Mouse (Mus musculus): ENCODE measurements around the gene Umad1.
A peak's percentile ranks its signal among the peaks of the same experiment; 100 is the strongest.

The Umad1 gene

GRCm38 (mm10) chr6:8416802-8417569, 157.9 kb downstream of the Umad1 start:
- no peak for DNase-seq (ENCODE audit: low spot score in 2 of 2)

- no peak for DNase-seq (ENCODE audit: low spot score in 2 of 2)
Observed at GRCm38 (mm10) chr6:8419485-8420186, 160.5 kb downstream of the Umad1 start.

GRCm38 (mm10) chr6:8420187-8420503, 161.1 kb downstream of the Umad1 start:
- DNase-seq (ENCODE audit: low spot score in 2 of 2), result no peak

GRCm38 (mm10) chr6:8421421-8421820, 162.3 kb downstream of the Umad1 start:
- DNase-seq (ENCODE audit: low spot score in 2 of 2), result no peak

GRCm38 (mm10) chr6:8421959-8422581, 163.0 kb downstream of the Umad1 start:
- peak; percentile 49 to 69 for DNase-seq (ENCODE audit: low spot score in 2 of 2)

GRCm38 (mm10) chr6:8423142-8423541, 164.1 kb downstream of the Umad1 start:
- no peak for DNase-seq (ENCODE audit: low spot score in 2 of 2)

- no peak for DNase-seq (ENCODE audit: low spot score in 2 of 2)
Observed at GRCm38 (mm10) chr6:8427692-8428091, 168.6 kb downstream of the Umad1 start.

GRCm38 (mm10) chr6:8430610-8431234, 171.6 kb downstream of the Umad1 start:
- no peak for DNase-seq (ENCODE audit: low spot score in 2 of 2)

- DNase-seq (ENCODE audit: low spot score in 2 of 2), result no peak
Observed at GRCm38 (mm10) chr6:8433179-8433578, 174.1 kb downstream of the Umad1 start.

- DNase-seq (ENCODE audit: low spot score in 2 of 2), result no peak
Observed at GRCm38 (mm10) chr6:8437937-8438336, 178.8 kb downstream of the Umad1 start.

- DNase-seq (ENCODE audit: low spot score in 2 of 2), result no peak
Observed at GRCm38 (mm10) chr6:8441814-8442213, 182.7 kb downstream of the Umad1 start.

- peak; percentile 42 to 47 for DNase-seq (ENCODE audit: low spot score in 2 of 2)
Observed at GRCm38 (mm10) chr6:8446786-8447185, 187.7 kb downstream of the Umad1 start.

GRCm38 (mm10) chr6:8455599-8455998, 196.5 kb downstream of the Umad1 start:
- DNase-seq (ENCODE audit: low spot score in 2 of 2), result no peak

GRCm38 (mm10) chr6:8458596-8458995, 199.5 kb downstream of the Umad1 start:
- DNase-seq (ENCODE audit: low spot score in 2 of 2), result no peak

GRCm38 (mm10) chr6:8462447-8462846, 203.4 kb downstream of the Umad1 start:
- no peak for DNase-seq (ENCODE audit: low spot score in 2 of 2)

- DNase-seq (ENCODE audit: low spot score in 2 of 2), result no peak
Observed at GRCm38 (mm10) chr6:8465388-8465787, 206.3 kb downstream of the Umad1 start.

- DNase-seq (ENCODE audit: low spot score in 2 of 2), result no peak
Observed at GRCm38 (mm10) chr6:8465985-8466384, 206.9 kb downstream of the Umad1 start.

GRCm38 (mm10) chr6:8467667-8468337, 208.7 kb downstream of the Umad1 start:
- no peak for DNase-seq (ENCODE audit: low spot score in 2 of 2)

- no peak for DNase-seq (ENCODE audit: low spot score in 2 of 2)
Observed at GRCm38 (mm10) chr6:8469918-8470317, 210.8 kb downstream of the Umad1 start.

- DNase-seq (ENCODE audit: low spot score in 2 of 2), result no peak
Observed at GRCm38 (mm10) chr6:8472125-8472524, 213.0 kb downstream of the Umad1 start.

GRCm38 (mm10) chr6:8472915-8473314, 213.8 kb downstream of the Umad1 start:
- no peak for DNase-seq (ENCODE audit: low spot score in 2 of 2)

GRCm38 (mm10) chr6:8473498-8473897, 214.4 kb downstream of the Umad1 start:
- DNase-seq (ENCODE audit: low spot score in 2 of 2), result peak; percentile 37 to 56
